Mouse (Mus musculus) lung, postnatal 0 days (tissue): ENCODE measurements around the gene Mrps27.
"Not testable (repeated sequence)": the region's sequence is repeated elsewhere in the genome, so short reads cannot be mapped to it uniquely, and the experiment has no call there.

Experiments used
- CTCF ChIP-seq: IDR thresholded peaks from 2 replicates; pipeline ENCODE4 v1.5.1; 2016; ENCODE audit warnings: antibody characterized with exemption, mild to moderate bottlenecking
- EP300 ChIP-seq: IDR thresholded peaks from 2 replicates; pipeline ENCODE4 v1.6.1; 2016; ENCODE audit warnings: antibody characterized with exemption, mild to moderate bottlenecking, control low read depth

DNA sequence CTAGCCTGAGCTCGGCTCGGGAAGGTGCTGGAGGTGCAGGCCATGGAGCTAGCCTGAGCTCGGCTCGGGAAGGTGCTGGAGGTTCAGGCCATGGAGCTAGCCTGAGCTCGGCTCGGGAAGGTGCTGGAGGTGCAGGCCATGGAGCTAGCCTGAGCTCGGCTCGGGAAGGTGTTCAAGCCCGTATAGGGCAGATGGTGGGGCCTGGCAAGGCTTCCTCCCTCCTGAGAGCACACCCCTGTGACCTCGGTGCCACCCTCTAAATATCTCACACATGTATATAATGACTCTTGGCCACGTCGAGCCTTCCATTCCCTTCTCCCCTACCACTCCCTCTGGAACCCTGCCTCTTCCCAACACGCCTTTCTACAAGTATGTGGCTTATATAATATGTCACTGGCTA lies 21.7 kb upstream of the Mrps27 start:
- not testable (repeated sequence) for TF ChIP-seq CTCF, EP300
